Mouse (Mus musculus) ES-Bruce4 (cell line): ENCODE data around the gene Zbtb34. TPM values are rescaled to one million over a fixed set of nuclear protein-coding genes. Genes with fewer than 3 reads are reported as not detected.

Experiments used
- H3K27ac ChIP-seq: 2 replicates; pipeline ENCODE4 v1.5.1; 2012; ENCODE audit warnings: low read length, inconsistent platforms; ENCODE audit not compliant: insufficient read depth
- H3K27me3 ChIP-seq: 2 replicates; pipeline ENCODE4 v1.6.1; 2012; ENCODE audit warnings: mild to moderate bottlenecking, low read length, inconsistent platforms; ENCODE audit not compliant: control insufficient read depth, poor library complexity, insufficient read depth, severe bottlenecking
- H3K36me3 ChIP-seq: 2 replicates; pipeline ENCODE4 v1.6.1; 2012; ENCODE audit warnings: inconsistent platforms, mild to moderate bottlenecking, low read length, moderate library complexity; ENCODE audit not compliant: control insufficient read depth, poor library complexity, insufficient read depth, severe bottlenecking
- H3K4me1 ChIP-seq: one replicate; pipeline ENCODE4 v1.8.1; 2011; ENCODE audit warnings: low read length; ENCODE audit not compliant: control insufficient read depth, insufficient read depth
- H3K4me3 ChIP-seq: 2 replicates; pipeline ENCODE4 v1.5.1; 2011; ENCODE audit warnings: low read depth, mild to moderate bottlenecking, low read length
- H3K9ac ChIP-seq: 2 replicates; pipeline ENCODE4 v1.6.1; 2012; ENCODE audit warnings: low read depth, mild to moderate bottlenecking, inconsistent platforms; ENCODE audit not compliant: poor library complexity, severe bottlenecking
- H3K9me3 ChIP-seq: replicated peaks from 2 replicates; pipeline ENCODE4 v1.6.1; 2012; ENCODE audit warnings: mild to moderate bottlenecking, low read length, inconsistent platforms; ENCODE audit not compliant: control insufficient read depth, poor library complexity, insufficient read depth, severe bottlenecking
- CTCF ChIP-seq: IDR thresholded peaks from one replicate; pipeline ENCODE4 v1.8.1; 2011; ENCODE audit warnings: low read depth, low read length
- EP300 ChIP-seq: IDR thresholded peaks from 2 replicates; pipeline ENCODE4 v1.6.1; 2011; ENCODE audit warnings: low read depth, low read length; ENCODE audit not compliant: insufficient read depth
- POLR2A ChIP-seq: IDR thresholded peaks from one replicate; pipeline ENCODE4 v1.8.1; 2011; ENCODE audit warnings: low read length; ENCODE audit not compliant: insufficient read depth
- polyA plus RNA-seq: library from polyadenylated mRNA; stranded (reverse); fragments of >200 nt; gene quantifications from 2 replicates; pipeline ENCODE4 v1.2.4, GENCODE M21; 2011; ENCODE audit warnings: low read depth; ENCODE audit not compliant: missing spikeins, insufficient read depth, insufficient read length

The Zbtb34 gene
- polyA plus RNA-seq, 1 experiment = 21.4 TPM

- peaks cover 8% of the 10 kb centered on the region for H3K4me1 ChIP-seq
- TF ChIP-seq CTCF (no peak), POLR2A (no peak), EP300 (no peak)
- no peaks in the 10 kb centered on the region for H3K9me3 ChIP-seq
- H3K27ac ChIP-seq = no peak overlapping the region
- H3K4me3 ChIP-seq = no peak overlapping the region
- H3K9ac ChIP-seq = no peak overlapping the region
- peaks cover 48% of the 10 kb centered on the region for H3K36me3 ChIP-seq
- no peaks in the 10 kb centered on the region for H3K27me3 ChIP-seq
Observed at GRCm38 (mm10) chr2:33456242-33456641, 25.1 kb upstream of the Zbtb34 start.

DNA sequence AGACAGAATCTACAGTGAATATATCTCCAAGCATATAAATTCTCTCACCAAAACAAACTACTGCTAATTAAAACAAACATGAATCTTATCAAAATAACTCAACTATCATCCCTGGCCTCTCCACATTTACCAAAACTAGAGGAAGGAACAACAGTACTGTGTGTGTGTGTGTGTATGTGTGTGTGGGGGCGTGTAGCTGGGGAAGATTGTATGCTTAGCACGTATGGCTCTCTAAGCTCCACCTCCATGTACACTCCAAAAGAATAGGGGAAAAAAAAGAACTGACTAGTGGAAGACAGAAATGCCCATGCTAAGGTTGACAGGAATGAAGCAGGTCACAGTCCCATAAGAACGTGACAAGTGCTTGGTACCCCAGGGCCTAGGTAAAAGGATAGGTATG, 24.2 kb upstream of the Zbtb34 start:
- Histone ChIP-seq H3K27me3 (no peaks in the 10 kb centered on the region), H3K9me3 (no peaks in the 10 kb centered on the region), H3K36me3 (peaks cover 47% of the 10 kb centered on the region), H3K4me3 (no peak overlapping the region), H3K27ac (no peak overlapping the region), H3K4me1 (peaks cover 13% of the 10 kb centered on the region), H3K9ac (no peak overlapping the region)
- TF ChIP-seq EP300 = no peak
- no peak for TF ChIP-seq POLR2A
- no peak for TF ChIP-seq CTCF

DNA sequence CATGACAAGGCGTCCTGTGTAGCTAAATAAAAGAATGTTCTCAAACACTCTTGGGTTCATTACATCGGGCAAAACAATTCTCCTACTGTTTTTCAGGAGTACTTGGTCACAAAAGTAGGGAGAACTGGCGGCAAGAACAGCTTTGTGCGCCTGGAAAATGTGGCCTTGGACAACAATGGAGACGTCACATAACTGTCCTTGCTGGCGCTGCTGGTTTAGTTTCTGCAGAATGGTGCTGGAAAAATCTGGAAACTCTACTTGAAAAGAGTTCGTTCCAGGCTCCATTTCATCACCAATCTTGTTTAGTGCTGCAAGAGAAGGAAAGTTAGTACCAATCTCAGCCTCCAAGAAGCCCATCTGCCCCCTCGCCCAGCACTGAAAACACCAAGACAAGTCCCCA, 23.7 kb upstream of the Zbtb34 start:
- Histone ChIP-seq H3K9me3 (no peaks in the 10 kb centered on the region), H3K4me1 (peaks cover 14% of the 10 kb centered on the region), H3K27ac (no peak overlapping the region), H3K4me3 (no peak overlapping the region), H3K36me3 (peaks cover 44% of the 10 kb centered on the region), H3K27me3 (no peaks in the 10 kb centered on the region), H3K9ac (no peak overlapping the region)
- TF ChIP-seq CTCF (no peak), POLR2A (no peak), EP300 (no peak)

- H3K27me3 ChIP-seq = no peaks in the 10 kb centered on the region
- no peaks in the 10 kb centered on the region for H3K9me3 ChIP-seq
- H3K27ac ChIP-seq = no peak overlapping the region
- TF ChIP-seq POLR2A (no peak), CTCF (no peak), EP300 (no peak)
- H3K9ac ChIP-seq = no peak overlapping the region
- peaks cover 40% of the 10 kb centered on the region for H3K36me3 ChIP-seq
- H3K4me1 ChIP-seq = peaks cover 17% of the 10 kb centered on the region
- H3K4me3 ChIP-seq = no peak overlapping the region
Observed at GRCm38 (mm10) chr2:33453476-33453875, 22.4 kb upstream of the Zbtb34 start.

GRCm38 (mm10) chr2:33452721-33453120, 21.6 kb upstream of the Zbtb34 start:
- TF ChIP-seq EP300 = no peak
- TF ChIP-seq POLR2A = no peak
- TF ChIP-seq CTCF = no peak
- H3K9me3 ChIP-seq = no peaks in the 10 kb centered on the region
- no peak overlapping the region for H3K27ac ChIP-seq
- peaks cover 17% of the 10 kb centered on the region for H3K4me1 ChIP-seq
- H3K4me3 ChIP-seq = no peak overlapping the region
- H3K36me3 ChIP-seq = peaks cover 40% of the 10 kb centered on the region
- no peaks in the 10 kb centered on the region for H3K27me3 ChIP-seq
- no peak overlapping the region for H3K9ac ChIP-seq

GRCm38 (mm10) chr2:33452140-33452539, 21.0 kb upstream of the Zbtb34 start:
- TF ChIP-seq POLR2A (no peak), EP300 (0 out of 2 replicates have a peak, but pooled peaks have one; percentile 5)
- Histone ChIP-seq H3K27me3 (no peaks in the 10 kb centered on the region), H3K9ac (no peak overlapping the region), H3K36me3 (peaks cover 40% of the 10 kb centered on the region), H3K4me3 (no peak overlapping the region), H3K4me1 (peaks cover 14% of the 10 kb centered on the region), H3K9me3 (no peaks in the 10 kb centered on the region), H3K27ac (no peak overlapping the region)
